Mouse (Mus musculus) lung, adult 10 weeks (tissue): ENCODE measurements around the gene Gm29776. TPM values are rescaled to one million over a fixed set of nuclear protein-coding genes. Genes with fewer than 3 reads are reported as not detected.

Experiments used
- polyA plus RNA-seq: library from polyadenylated mRNA; stranded (reverse); fragments of 350-450 nt; fragmentation: Illumina TruSeq; extraction: RNeasy Lipid Tissue Mini Kit (QIAGEN cat#74804); gene quantifications from one replicate; pipeline ENCODE4 v1.2.3, GENCODE M21; 2014; ENCODE audit warnings: low read depth, low replicate concordance; ENCODE audit not compliant: insufficient read depth

The Gm29776 gene
- 0.12 TPM for polyA plus RNA-seq

DNA sequence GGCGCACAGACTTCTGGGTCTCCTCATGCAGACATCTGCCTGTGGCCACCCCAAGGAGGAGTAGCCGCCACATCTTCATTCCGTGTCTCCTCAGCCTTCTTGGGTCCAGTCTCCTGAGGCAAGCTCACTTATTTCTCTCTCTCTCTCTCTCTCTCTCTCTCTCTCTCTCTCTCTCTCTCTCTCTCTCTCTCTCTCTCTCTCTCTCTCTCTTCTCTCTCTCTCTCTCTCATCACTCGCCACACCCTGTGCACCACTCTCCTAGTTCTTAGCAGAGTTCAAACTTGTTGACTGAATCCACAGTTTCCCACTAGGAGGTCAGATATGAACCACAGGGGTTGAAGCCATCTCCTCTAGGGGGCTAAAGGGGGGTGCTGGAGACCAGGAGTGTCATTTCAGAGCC, at the start of gene Gm29776:
Gene Gm29776 (minus strand): TSS at position 101 of the 400 bp plus-strand sequence.

DNA sequence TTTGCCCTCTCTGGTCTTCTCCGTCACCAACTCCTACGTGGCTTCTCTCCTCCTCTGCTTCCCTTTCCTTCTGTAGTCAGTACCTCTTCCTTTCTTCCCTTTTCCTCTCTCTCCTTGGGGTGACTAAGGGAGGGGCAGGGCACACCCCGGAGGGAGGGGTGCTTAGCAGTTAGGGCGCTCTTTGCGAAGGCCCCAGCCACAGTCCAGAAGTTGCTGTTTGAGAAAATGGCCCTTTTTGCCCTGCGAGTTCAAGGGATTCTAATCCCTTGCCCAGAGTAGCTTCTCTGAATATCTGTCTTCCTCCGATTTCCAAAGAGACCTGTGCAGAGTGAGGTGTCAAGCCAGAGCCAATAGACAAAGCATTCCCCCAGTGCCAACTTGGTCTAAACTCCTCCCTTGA, 13.4 kb upstream of the Gm29776 start, which contains the start of gene Cebpe:
Gene Cebpe (minus strand): TSS at position 101 of the 400 bp plus-strand sequence.

DNA sequence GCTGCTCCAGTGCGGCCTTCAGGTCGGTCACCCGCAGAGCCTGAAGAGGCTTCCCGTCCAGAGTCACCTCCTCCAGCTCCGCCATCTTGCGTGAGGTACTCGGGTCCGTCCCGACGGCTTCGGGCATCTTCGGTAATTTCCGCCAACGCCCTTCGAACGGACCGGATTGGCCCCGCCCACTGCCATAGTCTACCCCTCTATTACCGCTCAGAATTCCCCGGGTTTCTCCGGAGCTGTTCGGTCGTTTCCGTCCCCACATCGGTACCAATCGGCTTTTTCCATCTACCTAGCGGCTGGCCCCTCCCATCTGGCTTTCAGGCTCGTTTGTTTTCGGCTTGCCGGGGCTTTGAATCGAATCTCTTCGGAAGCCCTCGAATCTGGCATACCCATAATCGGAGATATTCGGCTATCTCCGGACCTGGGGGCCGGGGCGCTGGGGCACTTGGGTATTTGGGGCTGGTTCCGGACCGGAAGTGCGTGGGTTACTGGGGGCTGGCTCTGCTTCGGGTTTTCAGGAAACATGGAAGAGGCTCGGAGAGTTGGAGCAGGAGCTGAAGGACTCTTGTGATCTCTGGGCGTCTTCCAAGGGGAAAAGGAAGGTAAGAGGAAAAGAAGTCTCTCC, 12.0 kb downstream of the Gm29776 start, which contains the start of gene Acin1:
Gene Acin1 (minus strand): TSS at position 410 of the 622 bp plus-strand sequence.

DNA sequence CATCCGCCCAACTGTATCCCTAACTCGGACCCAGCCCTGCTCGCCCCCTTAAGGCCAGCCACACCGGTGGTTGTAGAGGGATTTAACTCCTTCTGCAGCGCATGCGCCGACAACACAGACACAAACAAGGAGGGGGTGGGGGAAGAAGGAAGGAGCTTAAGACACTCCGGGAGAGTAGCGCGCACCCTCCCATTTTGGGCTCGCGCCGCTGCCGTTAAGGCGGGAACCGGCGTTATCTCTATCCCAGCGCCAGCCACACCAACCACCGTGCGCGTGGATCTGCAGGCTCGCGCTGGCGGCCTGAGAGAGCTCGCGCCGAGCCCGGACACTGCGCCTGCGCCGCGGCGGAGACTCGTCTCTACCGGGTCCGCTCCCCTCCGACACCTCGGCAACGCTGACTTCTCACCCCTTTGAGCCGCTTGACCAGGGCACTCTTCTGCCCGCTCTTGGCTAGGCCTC, 12.5 kb downstream of the Gm29776 start, which contains the start of gene 1700123O20Rik:
Gene 1700123O20Rik (plus strand): TSS at position 154 of the 459 bp plus-strand sequence.

Other genes with a start within 250 kb of the Gm29776 start
- 45.8 TPM for gene Lrp10, start 234.7 kb downstream of the Gm29776 start, polyA plus RNA-seq
- gene Rem2, start 222.7 kb downstream of the Gm29776 start, polyA plus RNA-seq = 1.6 TPM
- 15.0 TPM for gene Prmt5, start 181.3 kb downstream of the Gm29776 start, polyA plus RNA-seq
- 7.2 TPM for gene Haus4, start 144.2 kb downstream of the Gm29776 start, polyA plus RNA-seq
- gene Ajuba, start 121.3 kb downstream of the Gm29776 start, polyA plus RNA-seq = 19.3 TPM
- 2.7 TPM for gene 4931414P19Rik, start 92.8 kb downstream of the Gm29776 start, polyA plus RNA-seq
- 185 TPM for gene Psmb5, start 80.8 kb downstream of the Gm29776 start, polyA plus RNA-seq
- not detected for gene Psmb11, start 77.4 kb downstream of the Gm29776 start, polyA plus RNA-seq
- gene Gm17606, start 57.9 kb downstream of the Gm29776 start, polyA plus RNA-seq = not detected
- gene Cdh24, start 57.5 kb downstream of the Gm29776 start, polyA plus RNA-seq = 0.46 TPM
- gene 1700123O20Rik, start 12.6 kb downstream of the Gm29776 start, polyA plus RNA-seq = 34.3 TPM
- gene Acin1, start 11.9 kb downstream of the Gm29776 start, polyA plus RNA-seq = 54.6 TPM
- 0.77 TPM for gene Cebpe, start 13.3 kb upstream of the Gm29776 start, polyA plus RNA-seq
- gene Slc7a8, start 83.1 kb upstream of the Gm29776 start, polyA plus RNA-seq = 1.4 TPM
- not detected for gene Rnf212b, start 115.3 kb upstream of the Gm29776 start, polyA plus RNA-seq
- 2.8 TPM for gene Homez, start 172.1 kb upstream of the Gm29776 start, polyA plus RNA-seq
- gene Ppp1r3e, start 178.7 kb upstream of the Gm29776 start, polyA plus RNA-seq = 8.1 TPM
- 36.2 TPM for gene Bcl2l2, start 184.5 kb upstream of the Gm29776 start, polyA plus RNA-seq
- gene Gm20521, start 184.6 kb upstream of the Gm29776 start, polyA plus RNA-seq = not detected
- 89.4 TPM for gene Pabpn1, start 193.7 kb upstream of the Gm29776 start, polyA plus RNA-seq
- gene Slc22a17, start 214.3 kb upstream of the Gm29776 start, polyA plus RNA-seq = 9.3 TPM
- 3.3 TPM for gene Efs, start 227.3 kb upstream of the Gm29776 start, polyA plus RNA-seq
- gene Il25, start 233.9 kb upstream of the Gm29776 start, polyA plus RNA-seq = not detected
- not detected for gene Cmtm5, start 237.4 kb upstream of the Gm29776 start, polyA plus RNA-seq